Mouse (Mus musculus): ENCODE results near the gene Tufm. TPM values are rescaled to one million over a fixed set of nuclear protein-coding genes. Genes with fewer than 3 reads are reported as not detected.

Gene Tufm
- polyA plus RNA-seq, 1 experiment from 2014 or later = 178 TPM

DNA sequence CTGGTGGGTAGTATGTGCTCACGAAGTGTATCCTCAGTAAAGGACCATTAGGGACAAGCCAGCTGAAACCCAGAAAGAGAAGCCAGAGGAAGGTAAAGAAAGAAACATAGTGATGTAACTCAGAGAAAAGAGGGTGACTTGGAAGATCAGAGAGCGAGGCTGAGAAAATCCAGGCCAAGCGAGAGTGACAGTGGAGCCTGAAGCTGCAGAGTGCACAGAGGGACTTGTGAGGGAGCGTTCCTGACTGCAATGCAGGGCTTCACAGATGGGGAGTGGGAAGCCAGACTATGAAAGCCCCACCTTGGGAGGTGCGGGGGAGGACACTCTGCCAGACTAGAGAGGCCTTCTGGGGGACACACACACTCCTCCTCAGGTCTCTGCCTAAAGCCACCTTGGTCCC is 28.9 kb upstream of the Tufm start:
- H3K27ac ChIP-seq (replicated peaks) = no peak overlapping the region
- WGBS = 76% methylated on average over 5 of the region's 5 CpGs

GRCm38 (mm10) chr7:126458844-126459618 is 28.1 kb upstream of the Tufm start:
- Histone ChIP-seq H3K9me3 (replicated peaks) (no peaks in the 10 kb centered on the region), H3K36me3 (no peaks in the 10 kb centered on the region), H3K27ac (replicated peaks) (no peak overlapping the region), H3K27me3 (ENCODE audit: low read depth, poor library complexity, severe bottlenecking) (0 out of 2 replicates have a peak, but pooled peaks cover 4% of the 10 kb centered on the region), H3K4me3 (no peak overlapping the region), H3K4me1 (peaks cover 9% of the 10 kb centered on the region; the same call in 1 of the 2 replicates)
- 82% methylated on average over 11 of the region's 11 CpGs for WGBS
- no peak for DNase-seq (ENCODE audit: low spot score)

More for the DNA sequence above, 28.9 kb upstream of the Tufm start:
- H3K4me1 ChIP-seq = peaks cover 6% of the 10 kb centered on the region; the same call in 1 of the 2 replicates
- H3K36me3 ChIP-seq = no peaks in the 10 kb centered on the region
- no peak overlapping the region for H3K4me3 ChIP-seq
- no peak for DNase-seq (ENCODE audit: low spot score)
- H3K27me3 ChIP-seq (ENCODE audit: low read depth, poor library complexity, severe bottlenecking) = 0 out of 2 replicates have a peak, but pooled peaks cover 4% of the 10 kb centered on the region
- H3K9me3 ChIP-seq (replicated peaks) = no peaks in the 10 kb centered on the region

GRCm38 (mm10) chr7:126460623-126461399 is 26.4 kb upstream of the Tufm start:
- Histone ChIP-seq H3K9me3 (replicated peaks) (no peaks in the 10 kb centered on the region), H3K36me3 (0 out of 2 replicates have a peak, but pooled peaks cover 2% of the 10 kb centered on the region), H3K27ac (replicated peaks) (no peak overlapping the region; the same call in 1 of the 2 replicates), H3K4me1 (peaks cover 9% of the 10 kb centered on the region; the same call in 1 of the 2 replicates), H3K4me3 (no peak overlapping the region), H3K27me3 (ENCODE audit: low read depth, poor library complexity, severe bottlenecking) (0 out of 2 replicates have a peak, but pooled peaks cover 4% of the 10 kb centered on the region)
- no peak for DNase-seq (ENCODE audit: low spot score)
- 58% methylated on average over 10 of the region's 10 CpGs for WGBS

DNA sequence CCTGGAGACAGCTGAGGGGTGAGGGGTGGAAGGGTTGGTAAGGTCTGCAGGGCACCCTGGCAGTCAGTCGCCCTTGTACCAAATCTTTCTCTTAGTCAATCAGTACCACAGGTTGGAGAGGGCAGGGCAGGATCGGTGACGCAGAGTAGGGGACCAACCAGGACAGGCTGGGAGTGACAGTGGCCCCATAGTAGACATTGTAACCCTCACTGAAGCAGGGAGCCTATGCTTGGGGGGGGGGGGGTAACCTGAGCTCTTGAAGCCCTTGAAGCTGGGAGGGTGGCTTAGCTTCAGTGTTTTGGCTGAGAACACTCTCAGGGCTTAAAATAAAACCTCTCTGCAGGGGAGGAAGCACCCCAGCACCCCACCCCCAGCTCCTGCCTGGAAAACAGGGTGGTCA is 25.5 kb upstream of the Tufm start:
- Histone ChIP-seq H3K36me3 (peaks cover 11% of the 10 kb centered on the region), H3K27me3 (ENCODE audit: low read depth, poor library complexity, severe bottlenecking) (0 out of 2 replicates have a peak, but pooled peaks cover 4% of the 10 kb centered on the region), H3K4me1 (peaks cover 9% of the 10 kb centered on the region; the same call in 1 of the 2 replicates), H3K27ac (replicated peaks) (no peak overlapping the region), H3K9me3 (replicated peaks) (no peaks in the 10 kb centered on the region), H3K4me3 (no peak overlapping the region)
- no peak for DNase-seq (ENCODE audit: low spot score)
- WGBS = 62% methylated on average over 3 of the region's 3 CpGs

- no peaks in the 10 kb centered on the region for H3K9me3 ChIP-seq (replicated peaks)
- 56% methylated on average over 5 of the region's 5 CpGs for WGBS
- H3K27me3 ChIP-seq (ENCODE audit: low read depth, poor library complexity, severe bottlenecking) = 0 out of 2 replicates have a peak, but pooled peaks cover 4% of the 10 kb centered on the region
- H3K36me3 ChIP-seq = peaks cover 24% of the 10 kb centered on the region
- no peak within 1 kb of the TSS for H3K4me3 ChIP-seq
- no peak within 1 kb of the TSS; the same call in 1 of the 2 replicates for H3K27ac ChIP-seq (replicated peaks)
- peaks cover 9% of the 10 kb centered on the region; the same call in 1 of the 2 replicates for H3K4me1 ChIP-seq
- no peak for DNase-seq (ENCODE audit: low spot score)
Observed at GRCm38 (mm10) chr7:126463004-126463403, 24.2 kb upstream of the Tufm start, which contains the start of gene Atp2a1. TSS of gene Atp2a1 (minus strand) at chr7:126463108.

DNA sequence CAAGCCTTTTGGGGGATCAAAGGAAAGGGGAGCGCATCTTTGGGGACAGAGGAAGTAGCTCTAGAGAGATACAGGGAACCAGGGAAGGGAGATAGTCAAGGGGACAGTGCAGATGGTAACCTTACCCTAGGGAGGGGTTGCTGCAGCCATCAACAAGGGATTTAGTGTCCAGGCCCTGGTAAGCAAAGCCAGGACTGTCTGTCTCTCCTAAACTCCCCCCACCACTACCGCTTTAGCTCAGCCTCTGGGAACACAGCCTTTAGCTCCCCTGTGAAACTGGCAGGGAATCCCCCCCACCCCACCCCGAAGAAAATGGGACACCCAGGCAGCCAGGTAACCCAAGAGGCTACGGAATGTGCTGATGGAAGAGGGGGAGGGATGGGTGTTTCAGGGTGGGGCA is 23.6 kb upstream of the Tufm start:
- Histone ChIP-seq H3K4me3 (no peak overlapping the region), H3K4me1 (peaks cover 9% of the 10 kb centered on the region; the same call in 1 of the 2 replicates), H3K27me3 (ENCODE audit: low read depth, poor library complexity, severe bottlenecking) (0 out of 2 replicates have a peak, but pooled peaks cover 4% of the 10 kb centered on the region), H3K36me3 (peaks cover 30% of the 10 kb centered on the region), H3K27ac (replicated peaks) (no peak overlapping the region), H3K9me3 (replicated peaks) (no peaks in the 10 kb centered on the region)
- DNase-seq (ENCODE audit: low spot score) = no peak
- 60% methylated on average over 4 of the region's 4 CpGs for WGBS

DNA sequence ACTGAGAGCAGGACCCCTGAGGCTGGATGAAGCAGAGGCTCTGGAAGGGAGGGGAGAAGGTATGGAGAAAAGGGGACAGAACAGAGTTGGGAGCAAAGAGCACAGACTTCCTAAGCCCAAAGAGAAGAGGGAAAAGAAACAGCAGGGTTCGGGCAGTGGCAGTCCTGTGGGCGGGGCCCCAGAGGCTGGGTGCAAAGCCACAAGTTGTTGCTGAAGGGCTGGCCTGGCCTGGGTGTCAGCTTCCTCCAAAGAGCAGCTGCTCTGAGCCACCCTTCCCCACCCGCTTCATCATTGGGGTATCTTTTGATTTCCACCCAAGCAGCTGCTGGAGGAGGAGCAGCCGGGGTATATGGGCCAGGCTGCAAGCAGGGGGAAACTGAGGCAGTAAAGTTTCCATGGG is 23.0 kb upstream of the Tufm start:
- Histone ChIP-seq H3K9me3 (replicated peaks) (no peaks in the 10 kb centered on the region), H3K36me3 (peaks cover 36% of the 10 kb centered on the region), H3K27me3 (ENCODE audit: low read depth, poor library complexity, severe bottlenecking) (0 out of 2 replicates have a peak, but pooled peaks cover 4% of the 10 kb centered on the region), H3K4me1 (peaks cover 9% of the 10 kb centered on the region; the same call in 1 of the 2 replicates), H3K4me3 (no peak overlapping the region), H3K27ac (replicated peaks) (no peak overlapping the region)
- DNase-seq (ENCODE audit: low spot score) = no peak
- WGBS = 54% methylated on average over 4 of the region's 4 CpGs

DNA sequence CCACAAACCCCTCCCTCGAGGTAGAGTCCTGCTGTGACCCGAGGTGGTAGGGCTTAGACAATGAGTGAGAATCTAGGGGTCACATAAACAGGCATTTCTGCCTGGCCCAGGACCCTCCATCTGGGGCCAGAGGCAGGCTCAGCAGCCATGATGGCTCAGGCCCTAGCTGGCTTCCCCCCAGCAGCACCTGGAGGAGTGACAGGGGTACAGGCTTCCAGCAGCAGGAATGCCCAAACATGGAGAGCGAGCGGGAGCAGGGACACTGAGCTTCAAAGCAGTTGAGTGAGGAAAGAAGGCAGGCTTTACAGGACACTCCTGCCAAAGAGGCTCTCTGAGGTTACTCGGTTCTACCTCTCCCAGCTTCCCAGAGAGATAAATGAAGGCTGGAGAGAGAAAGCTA is 22.3 kb upstream of the Tufm start:
- Histone ChIP-seq H3K9me3 (replicated peaks) (no peaks in the 10 kb centered on the region), H3K36me3 (peaks cover 43% of the 10 kb centered on the region), H3K4me3 (no peak overlapping the region), H3K27ac (replicated peaks) (no peak overlapping the region), H3K4me1 (peaks cover 9% of the 10 kb centered on the region; the same call in 1 of the 2 replicates), H3K27me3 (ENCODE audit: low read depth, poor library complexity, severe bottlenecking) (0 out of 2 replicates have a peak, but pooled peaks cover 4% of the 10 kb centered on the region)
- 46% methylated on average over 5 of the region's 5 CpGs for whole genome bisulfite sequencing
- no peak for DNase-seq (ENCODE audit: low spot score)

DNA sequence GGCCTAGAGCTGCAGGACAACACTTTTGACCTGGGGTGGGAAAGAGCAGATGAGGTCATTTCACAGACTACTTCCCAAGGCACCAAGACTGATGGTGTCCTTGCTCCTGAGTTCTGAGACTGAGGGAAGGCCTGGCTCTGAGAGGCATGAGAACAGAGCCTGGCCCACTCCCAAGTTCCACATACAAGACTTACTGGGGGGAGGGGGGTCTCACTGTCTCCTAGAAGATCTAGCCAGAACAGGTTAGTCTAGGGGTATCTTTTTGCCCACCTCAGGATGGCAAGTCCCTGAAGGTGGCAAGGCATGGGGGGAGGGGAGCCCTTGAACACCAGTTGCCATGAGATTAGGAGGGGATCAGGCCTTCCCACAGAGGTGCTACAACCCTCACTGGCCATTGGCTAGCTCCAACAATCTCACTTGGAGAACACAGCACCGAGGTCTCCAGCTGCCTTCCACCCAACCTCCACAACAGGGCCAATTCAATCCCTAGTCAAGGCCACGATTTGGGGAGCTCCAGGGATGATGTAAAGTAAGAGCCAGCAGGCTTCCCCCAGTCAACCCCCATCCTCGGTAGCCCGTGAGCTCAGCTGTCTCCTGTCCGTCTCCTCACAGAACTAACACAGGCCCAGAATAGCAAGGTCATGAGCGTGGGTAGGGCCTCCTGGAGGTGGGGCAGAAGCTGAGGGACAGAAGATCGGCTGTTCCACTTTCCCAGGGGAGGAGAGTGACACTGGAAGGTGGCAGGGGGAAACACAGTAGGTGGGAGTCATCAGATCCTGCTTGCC is 21.7 kb upstream of the Tufm start:
- DNase-seq (ENCODE audit: low spot score) = no peak
- no peaks in the 10 kb centered on the region for H3K9me3 ChIP-seq (replicated peaks)
- H3K4me1 ChIP-seq = peaks cover 9% of the 10 kb centered on the region; the same call in 1 of the 2 replicates
- peaks cover 49% of the 10 kb centered on the region for H3K36me3 ChIP-seq
- H3K27ac ChIP-seq (replicated peaks) = no peak overlapping the region
- 65% methylated on average over 7 of the region's 7 CpGs for WGBS
- no peak overlapping the region for H3K4me3 ChIP-seq
- 0 out of 2 replicates have a peak, but pooled peaks cover 4% of the 10 kb centered on the region for H3K27me3 ChIP-seq (ENCODE audit: low read depth, poor library complexity, severe bottlenecking)

- Histone ChIP-seq H3K4me1 (peaks cover 7% of the 10 kb centered on the region; the same call in 1 of the 2 replicates), H3K9me3 (replicated peaks) (no peaks in the 10 kb centered on the region), H3K27me3 (ENCODE audit: low read depth, poor library complexity, severe bottlenecking) (0 out of 2 replicates have a peak, but pooled peaks cover 4% of the 10 kb centered on the region), H3K36me3 (peaks cover 56% of the 10 kb centered on the region), H3K4me3 (no peak overlapping the region), H3K27ac (replicated peaks) (no peak overlapping the region)
- WGBS = 87% methylated on average over 9 of the region's 9 CpGs
- DNase-seq (ENCODE audit: low spot score) = no peak
Observed at GRCm38 (mm10) chr7:126466116-126466515, 21.0 kb upstream of the Tufm start.

DNA sequence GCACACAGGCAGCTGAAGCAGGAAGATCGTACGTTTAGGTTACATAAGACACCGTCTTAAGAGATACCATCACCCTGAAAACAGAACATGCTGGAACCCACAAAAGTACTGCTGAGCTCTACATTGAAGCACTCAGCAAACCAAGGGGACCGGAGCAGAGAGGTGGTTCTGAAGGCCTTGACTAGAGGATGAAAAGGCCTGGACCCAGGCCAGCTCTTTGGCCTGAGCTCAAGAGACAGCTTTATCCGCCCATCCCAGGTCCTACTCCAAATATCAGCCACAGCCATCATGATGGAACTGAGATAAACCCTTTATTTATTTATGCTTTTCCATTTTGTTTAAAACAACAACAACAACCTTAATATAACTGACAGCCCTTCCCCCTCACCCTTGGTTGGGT is 20.5 kb upstream of the Tufm start:
- DNase-seq (ENCODE audit: low spot score) = no peak
- H3K36me3 ChIP-seq = peaks cover 61% of the 10 kb centered on the region
- H3K4me3 ChIP-seq = no peak overlapping the region
- peaks cover 7% of the 10 kb centered on the region; the same call in 1 of the 2 replicates for H3K4me1 ChIP-seq
- H3K9me3 ChIP-seq (replicated peaks) = no peaks in the 10 kb centered on the region
- H3K27ac ChIP-seq (replicated peaks) = no peak overlapping the region
- 92% methylated on average over 5 of the region's 5 CpGs for WGBS
- 0 out of 2 replicates have a peak, but pooled peaks cover 4% of the 10 kb centered on the region for H3K27me3 ChIP-seq (ENCODE audit: low read depth, poor library complexity, severe bottlenecking)

DNA sequence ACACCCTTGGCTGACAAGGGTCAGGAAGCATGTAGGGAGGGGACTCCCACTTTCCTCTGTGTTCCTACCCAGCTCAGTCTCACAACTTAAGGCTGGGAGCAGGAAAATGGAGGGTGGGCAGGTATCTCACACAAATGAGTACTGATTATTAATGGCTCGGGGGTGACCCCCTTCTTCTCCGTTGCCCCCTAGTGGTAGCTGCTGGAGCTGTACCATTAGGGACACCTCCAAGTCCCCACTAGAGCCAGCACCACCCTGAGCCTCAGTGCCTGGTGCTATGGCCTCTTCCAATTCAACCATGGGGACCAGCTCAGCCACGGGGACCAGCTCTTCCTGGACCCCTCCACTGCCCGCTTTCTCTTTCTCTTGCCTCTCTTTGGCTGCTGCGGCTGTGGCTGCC is 19.9 kb upstream of the Tufm start:
- no peak overlapping the region for H3K27ac ChIP-seq (replicated peaks)
- 0 out of 2 replicates have a peak, but pooled peaks cover 4% of the 10 kb centered on the region for H3K27me3 ChIP-seq (ENCODE audit: low read depth, poor library complexity, severe bottlenecking)
- no peaks in the 10 kb centered on the region for H3K9me3 ChIP-seq (replicated peaks)
- peaks cover 67% of the 10 kb centered on the region for H3K36me3 ChIP-seq
- peak; percentile 40 for DNase-seq (ENCODE audit: low spot score)
- WGBS = 70% methylated on average over 5 of the region's 5 CpGs
- H3K4me3 ChIP-seq = no peak overlapping the region
- peaks cover 7% of the 10 kb centered on the region; the same call in 1 of the 2 replicates for H3K4me1 ChIP-seq
